Mouse (Mus musculus) thymus, adult 2 months (tissue): ENCODE measurements at regions not wholly inside any gene's neighbourhood (a gene's known extent, or its start where the extent isn't known, plus 50 kb on each side); places are given as distances from the start of the nearest gene placed in this dataset.

Experiments
- DNase-seq: peaks from one replicate; pipeline ENCODE4 v3.0.0; 2021
- H3K27ac ChIP-seq: fragments of 200-500 bp; 2 replicates; pipeline ENCODE4 v1.5.1; 2012; ENCODE audit warnings: low read length, control low read depth; ENCODE audit not compliant: control insufficient read depth, insufficient read depth
- H3K27me3 ChIP-seq: fragments of 200-500 bp; 2 replicates; pipeline ENCODE4 v1.6.1; 2012; ENCODE audit warnings: mild to moderate bottlenecking, low read length, moderate library complexity, mixed read lengths; ENCODE audit not compliant: control insufficient read depth, insufficient read depth
- H3K36me3 ChIP-seq: fragments of 200-500 bp; 2 replicates; pipeline ENCODE4 v1.6.1; 2012; ENCODE audit warnings: mild to moderate bottlenecking, low read length, moderate library complexity; ENCODE audit not compliant: control insufficient read depth, insufficient read depth
- H3K4me1 ChIP-seq: fragments of 200-500 bp; replicated peaks from 2 replicates; pipeline ENCODE4 v1.6.1; 2012; ENCODE audit warnings: low read length; ENCODE audit not compliant: control insufficient read depth, insufficient read depth
- H3K4me3 ChIP-seq: fragments of 200-500 bp; 2 replicates; pipeline ENCODE4 v1.5.1; 2012; ENCODE audit warnings: mild to moderate bottlenecking, low read length, control low read depth, moderate library complexity; ENCODE audit not compliant: control insufficient read depth, insufficient read depth
- CTCF ChIP-seq: fragments of 200-500 bp; IDR thresholded peaks from 2 replicates; pipeline ENCODE4 v1.5.1; 2012; ENCODE audit warnings: mild to moderate bottlenecking, control low read depth, low read length, moderate library complexity, borderline replicate concordance; ENCODE audit not compliant: control insufficient read depth, poor library complexity, insufficient read depth; ENCODE audit errors: extremely low read depth
- POLR2A ChIP-seq: fragments of 200-500 bp; IDR thresholded peaks from 2 replicates; pipeline ENCODE4 v1.6.1; 2012; ENCODE audit warnings: mild to moderate bottlenecking, low read length, control low read depth, moderate library complexity; ENCODE audit not compliant: control insufficient read depth, poor library complexity, insufficient read depth; ENCODE audit errors: extremely low read depth
- WGBS: fragments of 180-500 bp; shearing (Covaris S2); methylation state at CpG from one replicate; pipeline ENCODE4 v1.1.7; 2018; 5-methylcytosine and 5-hydroxymethylcytosine counted together

- Histone ChIP-seq H3K27ac (no peak overlapping the region), H3K36me3 (no peaks in the 10 kb centered on the region), H3K4me1 (peaks cover 2% of the 10 kb centered on the region), H3K4me3 (no peak overlapping the region), H3K27me3 (no peaks in the 10 kb centered on the region)
- no peak for DNase-seq
- 8% methylated on average over 5 of the region's 5 CpGs for WGBS
- no peak for TF ChIP-seq CTCF
- no peak for TF ChIP-seq POLR2A
Observed at GRCm38 (mm10) chr4:7977661-7978444, 261.0 kb downstream of the Car8 start.

- Histone ChIP-seq H3K4me3 (no peak overlapping the region), H3K27me3 (no peaks in the 10 kb centered on the region), H3K27ac (no peak overlapping the region), H3K36me3 (no peaks in the 10 kb centered on the region), H3K4me1 (no peaks in the 10 kb centered on the region)
- 92% methylated on average over 6 of the region's 6 CpGs for WGBS
- TF ChIP-seq POLR2A (no peak), CTCF (no peak)
- DNase-seq, result no peak
Observed at GRCm38 (mm10) chr4:7970272-7970671, 268.6 kb downstream of the Car8 start.

GRCm38 (mm10) chr4:7965663-7966062 is 273.2 kb downstream of the Car8 start:
- no peaks in the 10 kb centered on the region for H3K27me3 ChIP-seq
- no peak overlapping the region for H3K27ac ChIP-seq
- no peak for DNase-seq
- TF ChIP-seq POLR2A (no peak), CTCF (no peak)
- H3K4me1 ChIP-seq, result no peaks in the 10 kb centered on the region
- H3K36me3 ChIP-seq, result no peaks in the 10 kb centered on the region
- WGBS, result 100% methylated on average over 5 of the region's 5 CpGs
- no peak overlapping the region for H3K4me3 ChIP-seq

GRCm38 (mm10) chr4:7961521-7962172 is 277.2 kb downstream of the Car8 start:
- Histone ChIP-seq H3K27ac (no peak overlapping the region), H3K4me3 (no peak overlapping the region), H3K36me3 (no peaks in the 10 kb centered on the region), H3K27me3 (no peaks in the 10 kb centered on the region), H3K4me1 (no peaks in the 10 kb centered on the region)
- TF ChIP-seq POLR2A (no peak), CTCF (no peak)
- WGBS, result 89% methylated on average over 5 of the region's 5 CpGs
- DNase-seq, result no peak

- TF ChIP-seq CTCF (no peak), POLR2A (no peak)
- DNase-seq, result no peak
- Histone ChIP-seq H3K27me3 (no peaks in the 10 kb centered on the region), H3K36me3 (no peaks in the 10 kb centered on the region), H3K4me3 (no peak overlapping the region), H3K27ac (no peak overlapping the region), H3K4me1 (peaks cover 2% of the 10 kb centered on the region; the same call in 1 of the 2 replicates)
- 92% methylated on average over 2 of the region's 2 CpGs for WGBS
Observed at GRCm38 (mm10) chr4:7960335-7960734, 278.5 kb downstream of the Car8 start.

- TF ChIP-seq CTCF (no peak), POLR2A (no peak)
- H3K4me3 ChIP-seq, result no peak overlapping the region
- no peak overlapping the region for H3K27ac ChIP-seq
- no peaks in the 10 kb centered on the region for H3K36me3 ChIP-seq
- H3K4me1 ChIP-seq, result no peaks in the 10 kb centered on the region
- H3K27me3 ChIP-seq, result no peaks in the 10 kb centered on the region
- no peak for DNase-seq
- WGBS, result 100% methylated on average over 1 of the region's 1 CpGs
Observed at GRCm38 (mm10) chr4:7948020-7948419, 290.8 kb downstream of the Car8 start.
